Mouse (Mus musculus) cerebellum, adult (tissue): ENCODE data around the gene Tex45.

Source experiments
- ATAC-seq: cut with Nextera tagmentation; 2 replicates; pipeline ENCODE4 v1.9.2; 2017; ENCODE audit warnings: mild to moderate bottlenecking, moderate library complexity, mixed read lengths; ENCODE audit not compliant: insufficient number of reproducible peaks, low FRiP score, low TSS enrichment

Tex45 gene

GRCm38 (mm10) chr8:3483546-3483945 is 12.9 kb downstream of the Tex45 start:
- ATAC-seq: no peak

GRCm38 (mm10) chr8:3485192-3485591 is 14.5 kb downstream of the Tex45 start:
- no peak for ATAC-seq

- peak; percentile 91 for ATAC-seq
Observed at GRCm38 (mm10) chr8:3492901-3493844, 22.5 kb downstream of the Tex45 start, which contains the start of gene Zfp358. Gene Zfp358 (plus strand): TSS chr8:3493138.

GRCm38 (mm10) chr8:3493845-3494208 is 23.2 kb downstream of the Tex45 start:
- ATAC-seq: no peak

- ATAC-seq: no peak
Observed at GRCm38 (mm10) chr8:3495578-3496427, 25.1 kb downstream of the Tex45 start.

GRCm38 (mm10) chr8:3496428-3496748 is 25.7 kb downstream of the Tex45 start:
- no peak for ATAC-seq

GRCm38 (mm10) chr8:3498583-3498982 is 27.9 kb downstream of the Tex45 start:
- ATAC-seq: no peak

GRCm38 (mm10) chr8:3499751-3500150 is 29.1 kb downstream of the Tex45 start:
- no peak; the same call in 1 of the 2 replicates for ATAC-seq

- peak; percentile 84 for ATAC-seq
Observed at GRCm38 (mm10) chr8:3500235-3501090, 29.8 kb downstream of the Tex45 start, which contains the start of gene Mcoln1. Gene Mcoln1 (plus strand): TSS chr8:3500457.

- no peak for ATAC-seq
Observed at GRCm38 (mm10) chr8:3502217-3502616, 31.6 kb downstream of the Tex45 start.

- no peak for ATAC-seq
Observed at GRCm38 (mm10) chr8:3507979-3508754, 37.5 kb downstream of the Tex45 start.

- ATAC-seq: no peak
Observed at GRCm38 (mm10) chr8:3514681-3515247, 44.1 kb downstream of the Tex45 start.

GRCm38 (mm10) chr8:3515260-3515671 is 44.6 kb downstream of the Tex45 start, which contains the start of gene Pnpla6:
Gene Pnpla6 (plus strand): TSS chr8:3515384.
- ATAC-seq: peak; percentile 65

GRCm38 (mm10) chr8:3515771-3516417 is 45.2 kb downstream of the Tex45 start:
- 0 out of 2 replicates have a peak, but pooled peaks have one; percentile 5 for ATAC-seq

GRCm38 (mm10) chr8:3516450-3517116 is 45.9 kb downstream of the Tex45 start:
- peak; percentile 77 for ATAC-seq

- no peak; the same call in 1 of the 2 replicates for ATAC-seq
Observed at GRCm38 (mm10) chr8:3517117-3517495, 46.4 kb downstream of the Tex45 start.

GRCm38 (mm10) chr8:3522007-3522697 is 51.5 kb downstream of the Tex45 start:
- ATAC-seq: no peak
